Mouse (Mus musculus): ENCODE data around the gene Serpina3a. TPM values are rescaled to one million over a fixed set of nuclear protein-coding genes. Genes with fewer than 3 reads are reported as not detected.

Gene Serpina3a
- polyA plus RNA-seq, 1 experiment from 2014 or later = not detected

GRCm38 (mm10) chr12:104127696-104128095 lies 15.2 kb downstream of the Serpina3a start, which contains the start of gene Serpina3b:
Gene Serpina3b (plus strand): TSS chr12:104127996.
- no peak within 1 kb of the TSS for H3K4me2 ChIP-seq (ENCODE audit: low read length)
- H3K9ac ChIP-seq (ENCODE audit: low read length) = no peak within 1 kb of the TSS
- no peak within 1 kb of the TSS for H3K4me3 ChIP-seq (ENCODE audit: low read depth, low read length)
- ATAC-seq (replicated peaks; ENCODE audit: low FRiP score, low TSS enrichment, low read depth) (no peak), DNase-seq (ENCODE audit: low spot score) (no peak)
- H3K9me3 ChIP-seq (ENCODE audit: control insufficient read depth, low read length) = no peaks in the 10 kb centered on the region
- H3K27ac ChIP-seq (ENCODE audit: low read depth) = no peak within 1 kb of the TSS
- no peaks in the 10 kb centered on the region for H3K27me3 ChIP-seq (replicated peaks; ENCODE audit: control insufficient read depth, insufficient read depth, low read length)
- no peaks in the 10 kb centered on the region for H3K36me3 ChIP-seq (ENCODE audit: control insufficient read depth, insufficient read depth, low read length)
- H3K4me1 ChIP-seq (replicated peaks; ENCODE audit: control insufficient read depth, insufficient read depth, low read length) = no peaks in the 10 kb centered on the region
- WGBS = 66% methylated on average over 5 of the region's 5 CpGs

DNA sequence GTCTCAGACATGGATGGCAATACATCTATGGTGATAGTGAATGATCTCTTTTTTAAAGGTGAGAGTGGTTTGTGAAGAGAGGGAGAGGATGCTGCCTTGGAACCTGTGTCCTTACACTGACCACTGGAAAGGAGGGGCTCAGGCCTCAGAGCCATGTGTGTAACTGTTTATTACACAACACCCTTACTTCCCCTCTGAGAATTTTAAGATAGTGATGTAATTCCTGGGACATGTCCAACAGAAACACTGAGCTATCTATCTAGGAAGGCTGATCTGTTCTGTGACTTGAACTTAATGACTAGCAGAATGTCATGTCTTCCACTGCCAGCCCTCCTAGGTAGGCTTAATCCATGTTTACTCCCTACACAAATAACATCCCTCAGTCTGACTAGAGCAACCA lies 18.5 kb downstream of the Serpina3a start:
- Histone ChIP-seq H3K27me3 (replicated peaks; ENCODE audit: control insufficient read depth, insufficient read depth, low read length) (no peaks in the 10 kb centered on the region), H3K4me3 (ENCODE audit: low read depth, low read length) (no peak overlapping the region), H3K9ac (ENCODE audit: low read length) (no peak overlapping the region), H3K27ac (ENCODE audit: low read depth) (no peak overlapping the region), H3K4me1 (replicated peaks; ENCODE audit: control insufficient read depth, insufficient read depth, low read length) (no peaks in the 10 kb centered on the region), H3K4me2 (ENCODE audit: low read length) (no peak overlapping the region), H3K36me3 (ENCODE audit: control insufficient read depth, insufficient read depth, low read length) (no peaks in the 10 kb centered on the region), H3K9me3 (ENCODE audit: control insufficient read depth, low read length) (no peaks in the 10 kb centered on the region)
- ATAC-seq (replicated peaks; ENCODE audit: low FRiP score, low TSS enrichment, low read depth) (no peak), DNase-seq (ENCODE audit: low spot score) (no peak)

GRCm38 (mm10) chr12:104138216-104138615 lies 25.7 kb downstream of the Serpina3a start:
- DNase-seq (ENCODE audit: low spot score) = peak; percentile 36
- whole genome bisulfite sequencing = 79% methylated on average over 2 of the region's 2 CpGs

GRCm38 (mm10) chr12:104140543-104141103 lies 28.1 kb downstream of the Serpina3a start:
- DNase-seq (ENCODE audit: low spot score) (peak; percentile 47), ATAC-seq (replicated peaks; ENCODE audit: low FRiP score, low TSS enrichment, low read depth) (no peak)
- Histone ChIP-seq H3K4me1 (replicated peaks; ENCODE audit: control insufficient read depth, insufficient read depth, low read length) (no peaks in the 10 kb centered on the region), H3K9me3 (ENCODE audit: control insufficient read depth, low read length) (no peaks in the 10 kb centered on the region), H3K4me3 (ENCODE audit: low read depth, low read length) (no peak overlapping the region), H3K36me3 (ENCODE audit: control insufficient read depth, insufficient read depth, low read length) (no peaks in the 10 kb centered on the region), H3K9ac (ENCODE audit: low read length) (no peak overlapping the region), H3K4me2 (ENCODE audit: low read length) (no peak overlapping the region), H3K27ac (ENCODE audit: low read depth) (no peak overlapping the region), H3K27me3 (replicated peaks; ENCODE audit: control insufficient read depth, insufficient read depth, low read length) (no peaks in the 10 kb centered on the region)
- 94% methylated on average over 4 of the region's 4 CpGs for WGBS

More at GRCm38 (mm10) chr12:104138216-104138615, 25.7 kb downstream of the Serpina3a start:
- no peak overlapping the region for H3K9ac ChIP-seq (ENCODE audit: low read length)
- no peak for ATAC-seq (replicated peaks; ENCODE audit: low FRiP score, low TSS enrichment, low read depth)
- no peak overlapping the region for H3K27ac ChIP-seq (ENCODE audit: low read depth)
- H3K4me1 ChIP-seq (replicated peaks; ENCODE audit: control insufficient read depth, insufficient read depth, low read length) = no peaks in the 10 kb centered on the region
- no peak overlapping the region for H3K4me3 ChIP-seq (ENCODE audit: low read depth, low read length)
- no peaks in the 10 kb centered on the region for H3K36me3 ChIP-seq (ENCODE audit: control insufficient read depth, insufficient read depth, low read length)
- H3K4me2 ChIP-seq (ENCODE audit: low read length) = no peak overlapping the region
- no peaks in the 10 kb centered on the region for H3K9me3 ChIP-seq (ENCODE audit: control insufficient read depth, low read length)
- no peaks in the 10 kb centered on the region for H3K27me3 ChIP-seq (replicated peaks; ENCODE audit: control insufficient read depth, insufficient read depth, low read length)

DNA sequence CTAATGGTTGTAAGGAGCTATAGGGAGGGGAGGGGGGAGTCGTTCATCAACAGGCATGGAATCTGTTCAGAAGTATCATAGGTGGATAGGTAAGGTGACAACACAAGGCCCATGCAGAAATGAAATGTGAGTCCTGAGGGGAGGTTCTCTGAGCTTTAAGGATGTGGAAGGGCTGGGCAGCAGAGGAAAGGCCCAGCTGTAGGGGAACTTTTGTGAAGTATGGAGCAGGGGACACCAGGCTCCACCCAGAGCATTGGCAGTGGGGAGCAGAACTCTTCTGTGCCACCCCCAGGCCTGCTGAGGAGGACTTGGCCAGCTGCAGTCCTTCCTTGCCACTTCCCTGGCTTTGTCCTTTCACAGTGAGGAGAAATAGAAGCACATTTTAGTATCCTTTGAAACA lies 29.0 kb downstream of the Serpina3a start:
- no peak overlapping the region for H3K4me2 ChIP-seq (ENCODE audit: low read length)
- H3K9me3 ChIP-seq (ENCODE audit: control insufficient read depth, low read length) = no peaks in the 10 kb centered on the region
- no peaks in the 10 kb centered on the region for H3K27me3 ChIP-seq (replicated peaks; ENCODE audit: control insufficient read depth, insufficient read depth, low read length)
- H3K9ac ChIP-seq (ENCODE audit: low read length) = no peak overlapping the region
- H3K4me3 ChIP-seq (ENCODE audit: low read depth, low read length) = no peak overlapping the region
- H3K36me3 ChIP-seq (ENCODE audit: control insufficient read depth, insufficient read depth, low read length) = no peaks in the 10 kb centered on the region
- ATAC-seq (replicated peaks; ENCODE audit: low FRiP score, low TSS enrichment, low read depth) (no peak), DNase-seq (ENCODE audit: low spot score) (no peak)
- no peak overlapping the region for H3K27ac ChIP-seq (ENCODE audit: low read depth)
- 80% methylated on average over 1 of the region's 1 CpGs for WGBS
- no peaks in the 10 kb centered on the region for H3K4me1 ChIP-seq (replicated peaks; ENCODE audit: control insufficient read depth, insufficient read depth, low read length)

DNA sequence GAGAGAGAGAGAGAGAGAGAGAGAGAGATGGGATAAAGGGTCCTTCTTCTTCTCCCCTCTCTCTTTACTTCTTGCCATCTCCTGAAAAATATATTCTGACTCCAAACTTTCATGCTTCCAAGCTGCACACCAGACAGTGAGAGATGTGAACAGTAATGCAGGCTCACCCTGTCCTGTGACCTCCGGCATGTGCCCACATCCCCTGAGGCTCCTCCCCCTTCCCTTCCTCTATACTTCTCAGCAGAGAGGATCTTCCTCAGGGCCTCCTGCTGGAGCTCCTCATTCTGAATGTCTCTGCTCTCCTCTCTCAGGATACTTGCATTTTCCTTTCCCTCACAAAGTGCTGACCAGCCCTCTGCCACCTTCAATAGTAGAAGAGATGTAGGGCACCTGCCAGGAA lies 29.9 kb downstream of the Serpina3a start:
- Histone ChIP-seq H3K27ac (ENCODE audit: low read depth) (no peak overlapping the region), H3K36me3 (ENCODE audit: control insufficient read depth, insufficient read depth, low read length) (no peaks in the 10 kb centered on the region), H3K4me1 (replicated peaks; ENCODE audit: control insufficient read depth, insufficient read depth, low read length) (no peaks in the 10 kb centered on the region), H3K27me3 (replicated peaks; ENCODE audit: control insufficient read depth, insufficient read depth, low read length) (no peaks in the 10 kb centered on the region), H3K9ac (ENCODE audit: low read length) (no peak overlapping the region), H3K9me3 (ENCODE audit: control insufficient read depth, low read length) (no peaks in the 10 kb centered on the region), H3K4me2 (ENCODE audit: low read length) (no peak overlapping the region), H3K4me3 (ENCODE audit: low read depth, low read length) (no peak overlapping the region)
- ATAC-seq (replicated peaks; ENCODE audit: low FRiP score, low TSS enrichment, low read depth) = no peak
- DNase-seq (ENCODE audit: low spot score) = no peak
- WGBS = 20% methylated on average over 1 of the region's 1 CpGs

- no peak overlapping the region for H3K27ac ChIP-seq (ENCODE audit: low read depth)
- H3K4me2 ChIP-seq (ENCODE audit: low read length) = no peak overlapping the region
- H3K9me3 ChIP-seq (ENCODE audit: control insufficient read depth, low read length) = no peaks in the 10 kb centered on the region
- no peaks in the 10 kb centered on the region for H3K4me1 ChIP-seq (replicated peaks; ENCODE audit: control insufficient read depth, insufficient read depth, low read length)
- 46% methylated on average over 1 of the region's 1 CpGs for WGBS
- DNase-seq (ENCODE audit: low spot score) (no peak), ATAC-seq (replicated peaks; ENCODE audit: low FRiP score, low TSS enrichment, low read depth) (no peak)
- H3K9ac ChIP-seq (ENCODE audit: low read length) = no peak overlapping the region
- H3K36me3 ChIP-seq (ENCODE audit: control insufficient read depth, insufficient read depth, low read length) = no peaks in the 10 kb centered on the region
- H3K27me3 ChIP-seq (replicated peaks; ENCODE audit: control insufficient read depth, insufficient read depth, low read length) = no peaks in the 10 kb centered on the region
- H3K4me3 ChIP-seq (ENCODE audit: low read depth, low read length) = no peak overlapping the region
Observed at GRCm38 (mm10) chr12:104143286-104143685, 30.8 kb downstream of the Serpina3a start.

- 86% methylated on average over 2 of the region's 2 CpGs for WGBS
Observed at GRCm38 (mm10) chr12:104145571-104145970, 33.0 kb downstream of the Serpina3a start.

DNA sequence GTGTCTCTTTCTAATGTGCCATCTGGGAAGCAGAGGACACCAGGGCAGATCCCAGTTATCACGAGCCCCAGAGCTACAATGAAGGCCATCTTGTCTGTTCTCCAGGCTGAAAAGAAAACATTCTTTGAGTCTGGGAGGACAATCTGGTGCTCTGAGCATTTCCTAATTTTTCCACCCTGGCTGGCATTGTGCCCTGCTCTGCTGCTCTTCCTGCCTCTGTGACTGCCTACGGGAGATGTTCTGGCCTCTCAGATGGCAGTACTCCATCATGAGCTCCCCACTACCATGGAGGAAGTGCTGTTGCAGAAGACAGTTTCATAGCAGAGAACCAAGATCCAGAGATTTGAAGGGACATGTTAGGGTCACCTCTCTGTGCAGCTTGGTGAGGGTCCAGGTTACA lies 39.5 kb downstream of the Serpina3a start:
- Histone ChIP-seq H3K4me1 (replicated peaks; ENCODE audit: control insufficient read depth, insufficient read depth, low read length) (no peaks in the 10 kb centered on the region), H3K27me3 (replicated peaks; ENCODE audit: control insufficient read depth, insufficient read depth, low read length) (no peaks in the 10 kb centered on the region), H3K36me3 (ENCODE audit: control insufficient read depth, insufficient read depth, low read length) (no peaks in the 10 kb centered on the region), H3K4me3 (ENCODE audit: low read depth, low read length) (no peak overlapping the region), H3K4me2 (ENCODE audit: low read length) (no peak overlapping the region), H3K9ac (ENCODE audit: low read length) (no peak overlapping the region), H3K27ac (ENCODE audit: low read depth) (no peak overlapping the region), H3K9me3 (ENCODE audit: control insufficient read depth, low read length) (no peaks in the 10 kb centered on the region)
- 88% methylated on average over 2 of the region's 2 CpGs for WGBS
- DNase-seq (ENCODE audit: low spot score) = peak; percentile 0
- ATAC-seq (replicated peaks; ENCODE audit: low FRiP score, low TSS enrichment, low read depth) = no peak

More at GRCm38 (mm10) chr12:104145571-104145970, 33.0 kb downstream of the Serpina3a start:
- no peak overlapping the region for H3K9ac ChIP-seq (ENCODE audit: low read length)
- no peaks in the 10 kb centered on the region for H3K36me3 ChIP-seq (ENCODE audit: control insufficient read depth, insufficient read depth, low read length)
- H3K4me1 ChIP-seq (replicated peaks; ENCODE audit: control insufficient read depth, insufficient read depth, low read length) = no peaks in the 10 kb centered on the region
- no peak overlapping the region for H3K4me3 ChIP-seq (ENCODE audit: low read depth, low read length)
- no peak for ATAC-seq (replicated peaks; ENCODE audit: low FRiP score, low TSS enrichment, low read depth)
- H3K27me3 ChIP-seq (replicated peaks; ENCODE audit: control insufficient read depth, insufficient read depth, low read length) = no peaks in the 10 kb centered on the region
- no peak overlapping the region for H3K4me2 ChIP-seq (ENCODE audit: low read length)
- no peak for DNase-seq (ENCODE audit: low spot score)
- no peaks in the 10 kb centered on the region for H3K9me3 ChIP-seq (ENCODE audit: control insufficient read depth, low read length)
- no peak overlapping the region for H3K27ac ChIP-seq (ENCODE audit: low read depth)

Measured in intestine, embryonic 14.5 days (tissue).